Mouse (Mus musculus) spleen, adult 2 months (tissue): ENCODE results near the gene Tfap2e.

Experiments
- CTCF ChIP-seq: fragments of 200-500 bp; IDR thresholded peaks from 2 replicates; pipeline ENCODE4 v1.5.1; 2011; ENCODE audit warnings: mild to moderate bottlenecking, inconsistent platforms; ENCODE audit not compliant: insufficient read depth, insufficient read length, insufficient replicate concordance; ENCODE audit errors: extremely low read depth
- POLR2A ChIP-seq: fragments of 200-500 bp; IDR thresholded peaks from 2 replicates; pipeline ENCODE4 v1.6.1; 2011; ENCODE audit warnings: low read depth, low read length, inconsistent platforms

DNA sequence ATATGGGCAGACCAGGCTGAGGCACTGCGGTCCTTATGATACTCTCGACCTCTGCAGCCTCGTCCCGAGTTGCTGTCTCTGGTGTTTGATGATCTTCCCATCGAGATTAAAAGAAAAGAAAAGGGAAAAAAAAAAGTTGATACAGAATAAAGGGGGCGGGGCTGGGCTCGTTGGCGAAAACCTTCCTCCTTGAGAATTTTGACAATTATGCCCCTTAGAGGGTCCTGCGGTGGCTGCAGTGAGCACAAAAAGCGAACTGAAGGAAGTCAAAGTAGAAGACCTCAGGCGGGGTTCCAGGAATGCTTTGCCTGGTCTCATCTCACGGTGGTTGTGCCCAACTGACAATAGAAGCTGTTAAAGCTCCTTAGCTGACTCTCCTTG, 18.2 kb upstream of the Tfap2e start:
- no peak for TF ChIP-seq CTCF
- no peak for TF ChIP-seq POLR2A
